Mouse (Mus musculus): ENCODE results near the gene Fam50a. TPM values are rescaled to one million over a fixed set of nuclear protein-coding genes. Genes with fewer than 3 reads are reported as not detected.

Gene Fam50a
- 10 to 100 TPM; 37.9 to 43.4 TPM for total RNA-seq (2023)

GRCm38 (mm10) chrX:74312540-74313464 lies at the start of gene Fam50a:
Gene Fam50a, plus strand, starts transcription at chrX:74313033.

DNA sequence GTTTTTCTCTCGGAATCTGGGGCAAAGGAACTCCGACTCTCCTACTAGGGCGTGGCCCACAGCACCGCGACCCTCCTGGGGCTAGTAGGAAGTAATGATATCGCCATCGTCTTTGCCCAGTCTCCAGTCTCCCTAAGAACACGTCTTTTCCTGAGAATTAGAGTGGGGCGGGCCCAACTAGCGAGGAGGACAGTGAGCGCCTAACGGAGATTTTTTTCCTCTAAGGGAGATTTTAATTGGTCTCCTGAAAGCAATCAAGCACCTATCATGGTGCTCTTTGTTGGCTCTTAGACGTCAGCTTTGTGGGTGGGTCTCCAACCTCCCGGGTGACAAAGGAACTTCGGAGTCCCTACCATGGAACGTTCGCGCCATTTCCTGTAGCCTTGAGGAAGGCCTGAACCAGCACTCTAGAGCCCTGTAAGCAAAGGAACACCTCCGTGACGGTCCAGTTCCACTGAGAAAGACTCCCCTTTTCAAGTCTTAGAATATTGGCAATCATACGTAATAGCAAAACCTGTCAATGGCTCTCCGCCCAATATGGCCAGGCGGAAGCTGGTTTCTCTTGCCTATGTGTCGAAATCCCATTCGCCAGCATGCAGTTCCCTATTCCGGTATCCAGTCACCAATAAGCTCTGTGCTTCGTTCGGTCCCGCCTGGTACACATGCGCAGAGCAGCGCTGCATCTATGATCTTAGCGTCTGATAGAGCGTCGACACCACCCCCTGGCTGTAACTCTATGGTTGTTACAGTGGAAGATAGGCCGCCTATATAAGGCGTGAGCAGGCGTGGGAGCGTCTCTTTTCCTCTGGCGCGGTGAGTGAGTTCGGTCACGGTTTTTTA lies 42.6 kb upstream of the Fam50a start, which contains the start of gene Rpl10:
Rpl10 (plus strand) TSS at position 751 of the 840 bp plus-strand sequence.

DNA sequence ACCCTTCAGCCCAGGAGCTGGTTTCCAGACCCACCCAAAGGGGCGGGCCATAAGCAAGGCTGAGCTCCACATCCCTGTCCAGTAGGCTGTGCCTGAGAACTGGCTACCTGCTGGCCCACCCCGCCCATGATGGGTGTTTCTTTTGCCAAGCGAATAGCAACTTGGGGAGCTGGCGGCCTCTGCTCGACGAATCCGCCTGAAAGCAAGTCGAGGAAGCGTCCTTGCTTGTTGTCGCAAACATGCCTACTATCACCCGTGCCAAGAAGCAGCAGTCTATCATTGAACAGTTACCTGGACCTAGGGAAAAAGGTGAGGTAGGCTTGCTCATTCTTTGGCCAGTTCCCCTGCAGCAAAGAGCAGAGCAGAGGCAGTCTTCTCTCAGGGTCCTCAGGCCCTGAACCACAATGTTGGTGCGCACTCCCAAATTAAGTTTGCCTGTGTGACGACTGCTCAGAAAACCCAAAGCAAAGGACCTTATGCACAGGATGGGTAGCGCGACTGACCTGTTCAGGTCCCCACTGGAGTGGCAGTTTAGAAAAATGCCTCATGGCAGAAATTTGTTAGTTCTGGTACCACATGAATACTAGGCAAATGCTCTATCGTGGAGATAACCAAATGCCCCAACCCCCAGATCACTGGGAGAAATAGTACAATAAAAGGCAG lies 31.0 kb upstream of the Fam50a start, which contains the start of the genes Taz and Dnase1l1:
Taz (plus strand) TSS at position 181 of the 663 bp plus-strand sequence.
Dnase1l1 (minus strand) TSS at position 606 of the 663 bp plus-strand sequence.

GRCm38 (mm10) chrX:74296538-74297448 lies 16.0 kb upstream of the Fam50a start, which contains the start of gene Atp6ap1:
Gene Atp6ap1, plus strand, starts transcription at chrX:74297097.

DNA sequence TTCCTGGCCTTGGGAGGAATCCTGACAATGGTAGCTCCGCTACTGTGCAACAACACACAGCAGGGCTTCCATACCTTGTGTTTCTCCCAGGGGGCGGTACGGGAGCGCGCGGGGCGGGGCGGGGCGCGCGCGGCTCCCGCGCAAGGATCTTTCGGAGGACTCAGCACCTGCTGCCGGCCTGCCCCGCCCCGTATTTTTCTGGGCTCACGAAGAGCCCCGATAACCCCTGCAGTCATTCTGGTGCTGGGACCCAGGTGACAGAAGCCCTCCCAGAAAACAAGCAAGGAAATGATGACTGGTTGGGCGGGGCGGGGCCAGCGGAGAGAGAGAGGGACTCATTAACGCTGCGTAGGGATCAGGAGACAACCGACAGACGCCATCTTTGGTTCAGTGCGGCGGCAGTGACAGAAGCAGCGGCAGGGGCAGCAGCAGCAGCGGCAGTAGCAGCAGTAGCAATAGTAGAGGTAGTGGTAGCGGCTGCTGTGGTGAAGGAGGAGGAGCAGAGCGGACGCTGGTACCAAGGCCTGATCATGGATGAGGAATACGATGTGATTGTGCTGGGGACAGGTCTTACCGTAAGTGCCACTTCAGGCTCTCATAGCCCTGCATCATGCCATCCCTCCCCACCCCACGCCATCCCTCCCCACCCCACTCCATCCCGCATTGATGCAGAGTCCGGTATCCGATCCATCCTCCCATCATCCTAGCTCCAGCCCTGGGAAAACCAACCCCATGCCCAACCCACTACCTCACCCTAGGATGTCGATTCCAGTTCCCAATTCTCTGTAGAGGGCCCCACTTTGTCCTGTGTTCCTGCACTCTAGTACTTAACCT lies 7.7 kb upstream of the Fam50a start, which contains the start of gene Gdi1:
Gdi1 (plus strand) TSS at position 132 of the 834 bp plus-strand sequence.

DNA sequence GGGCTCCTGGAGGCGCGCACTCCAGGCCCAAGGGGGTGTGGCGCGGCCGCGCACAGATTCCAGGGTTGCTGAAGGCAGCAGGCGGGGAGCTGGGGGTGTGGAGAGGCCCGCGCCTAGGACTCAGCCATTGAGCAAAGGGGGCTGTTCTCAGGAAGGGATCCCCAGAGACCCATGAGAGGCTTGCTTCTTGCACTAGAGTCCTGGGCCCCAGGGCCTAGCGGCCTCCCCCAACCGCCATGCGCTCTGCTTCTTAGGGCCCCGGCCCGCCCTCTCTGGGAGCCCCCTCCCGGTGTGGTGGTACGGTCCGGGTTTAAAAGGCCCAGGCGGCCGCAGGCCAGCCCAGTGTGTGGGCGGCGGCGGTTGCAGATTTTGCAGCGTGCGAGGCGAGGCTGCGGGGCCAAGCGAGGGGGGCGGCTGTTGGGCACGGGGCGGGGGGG lies 15.9 kb downstream of the Fam50a start, which contains the start of gene Plxna3:
Plxna3 (plus strand) TSS at position 342 of the 437 bp plus-strand sequence.

GRCm38 (mm10) chrX:74353467-74353770 lies 40.6 kb downstream of the Fam50a start, which contains the start of gene Lage3:
Gene Lage3, minus strand, starts transcription at chrX:74353618.

Other genes starting within 250 kb of the Fam50a start
- not detected for gene Opn1mw, start 185.6 kb upstream of the Fam50a start, total RNA-seq (2023)
- 10 to 100 TPM; 22.9 to 29.2 TPM for gene Mecp2, start 177.7 kb upstream of the Fam50a start, total RNA-seq (2023)
- not detected for gene Tex28, start 145.2 kb upstream of the Fam50a start, total RNA-seq (2023)
- under 1 TPM in 1 of 2 experiments, not detected in 1; 0.13 TPM for gene Tktl1, start 135.8 kb upstream of the Fam50a start, total RNA-seq (2023)
- gene Flna, start 63.2 kb upstream of the Fam50a start, total RNA-seq (2023), result 1,000 to 10,000 TPM; 1,510 to 1,605 TPM
- gene Emd, start 58.3 kb upstream of the Fam50a start, total RNA-seq (2023), result 10 to 100 TPM; 54.5 to 65.1 TPM
- 100 to 1,000 TPM; 403 to 503 TPM for gene Rpl10, start 42.2 kb upstream of the Fam50a start, total RNA-seq (2023)
- 10 to 100 TPM; 41.3 to 46.0 TPM for gene Taz, start 31.1 kb upstream of the Fam50a start, total RNA-seq (2023)
- 10 to 100 TPM; 40.6 to 41.7 TPM for gene Dnase1l1, start 30.7 kb upstream of the Fam50a start, total RNA-seq (2023)
- 100 to 1,000 TPM; 178 to 188 TPM for gene Atp6ap1, start 15.9 kb upstream of the Fam50a start, total RNA-seq (2023)
- gene Gdi1, start 8.0 kb upstream of the Fam50a start, total RNA-seq (2023), result 100 to 1,000 TPM; 233 to 246 TPM
- gene Plxna3, start 16.0 kb downstream of the Fam50a start, total RNA-seq (2023), result 1 to 10 TPM in 1 of 2 experiments, under 1 TPM in 1; 0.20 to 1.6 TPM
- 10 to 100 TPM; 23.3 to 27.5 TPM for gene Lage3, start 40.6 kb downstream of the Fam50a start, total RNA-seq (2023)
- 10 to 100 TPM; 24.7 to 31.6 TPM for gene Ubl4a, start 60.2 kb downstream of the Fam50a start, total RNA-seq (2023)
- gene Slc10a3, start 60.3 kb downstream of the Fam50a start, total RNA-seq (2023), result 10 to 100 TPM; 14.6 to 16.5 TPM
- gene Fam3a, start 80.2 kb downstream of the Fam50a start, total RNA-seq (2023), result 10 to 100 TPM in 1 of 2 experiments, 1 to 10 TPM in 1; 9.9 to 11.0 TPM
- gene Ikbkg, start 80.3 kb downstream of the Fam50a start, total RNA-seq (2023), result 10 to 100 TPM; 32.5 to 40.3 TPM
- 100 to 1,000 TPM; 372 to 428 TPM for gene G6pdx, start 116.2 kb downstream of the Fam50a start, total RNA-seq (2023)
- not detected for gene Gm6880, start 168.4 kb downstream of the Fam50a start, total RNA-seq (2023)

Measured in neutrophil, adult 83 days (primary cell).